Mouse (Mus musculus) G1E (cell line): ENCODE results near the gene Olfr155. TPM values are rescaled to one million over a fixed set of nuclear protein-coding genes. Genes with fewer than 3 reads are reported as not detected.

ENCODE experiments used
- ATAC-seq: 2 replicates; pipeline ENCODE4 v1.8.0; 2016; ENCODE audit warnings: mild to moderate bottlenecking; ENCODE audit not compliant: insufficient number of reproducible peaks, poor library complexity, low FRiP score, severe bottlenecking; ENCODE audit errors: extremely low read depth
- DNase-seq: peaks from one replicate; pipeline ENCODE4 v3.0.0; 2012; ENCODE audit warnings: low spot score
- H3K27me3 ChIP-seq: 2 replicates; pipeline ENCODE4 v1.6.1; 2012; ENCODE audit warnings: mild to moderate bottlenecking, low read length, inconsistent platforms; ENCODE audit not compliant: insufficient read depth
- H3K36me3 ChIP-seq: replicated peaks from 2 replicates; pipeline ENCODE3; 2012; ENCODE audit warnings: mild to moderate bottlenecking, inconsistent platforms
- H3K4me1 ChIP-seq: 2 replicates; pipeline ENCODE4 v1.6.1; 2012; ENCODE audit warnings: low read depth, low read length, inconsistent platforms, mixed read lengths; ENCODE audit not compliant: insufficient read depth
- H3K4me3 ChIP-seq: 2 replicates; pipeline ENCODE4 v1.5.1; 2012; ENCODE audit warnings: low read depth, mild to moderate bottlenecking, inconsistent platforms, low read length, moderate library complexity, mixed read lengths
- H3K9me3 ChIP-seq: replicated peaks from 2 replicates; pipeline ENCODE4 v1.6.1; 2012; ENCODE audit warnings: inconsistent platforms
- CTCF ChIP-seq: IDR thresholded peaks from 2 replicates; pipeline ENCODE4 v1.5.1; 2012; ENCODE audit warnings: low read depth, low read length, inconsistent platforms, mixed read lengths
- GATA1 ChIP-seq: IDR thresholded peaks from 2 replicates; pipeline ENCODE4 v1.6.1; 2012; ENCODE audit warnings: borderline replicate concordance, low read length, inconsistent platforms, mixed read lengths
- GATA2 ChIP-seq: IDR thresholded peaks from 2 replicates; pipeline ENCODE4 v1.6.1; 2012; ENCODE audit warnings: low read depth, low read length, inconsistent platforms, borderline replicate concordance
- POLR2AphosphoS5 ChIP-seq: IDR thresholded peaks from 2 replicates; pipeline ENCODE4 v1.6.1; 2012; ENCODE audit warnings: low read depth, low read length, inconsistent platforms; ENCODE audit not compliant: insufficient replicate concordance
- TAL1 ChIP-seq: conservative IDR thresholded peaks from 2 replicates; pipeline ENCODE4 v1.6.1; 2012; ENCODE audit warnings: low read depth, low read length, inconsistent platforms, mixed read lengths
- polyA plus RNA-seq: library from polyadenylated mRNA; stranded (reverse); fragments of >175 nt; gene quantifications from 2 replicates; pipeline ENCODE4 v1.2.3, GENCODE M21; 2012
- total RNA-seq, 2 experiments: library from RNA; stranded (forward) in 1 of 2; stranded (reverse) in 1 of 2; fragments of 200-1000 nt in 1 of 2; fragments of >200 nt in 1 of 2; fragmentation: Nextera tagmentation in 1 of 2; gene quantifications; 2 replicates each; pipeline ENCODE4 v1.2.3; 2014 to 2017

Gene Olfr155
- total RNA-seq (2014; fragmentation: Nextera tagmentation) (not detected in 2 replicates), total RNA-seq (2017) (0.16 TPM in 1 of 2 replicates, not detected in the other), polyA plus RNA-seq (not detected in 2 replicates)

DNA sequence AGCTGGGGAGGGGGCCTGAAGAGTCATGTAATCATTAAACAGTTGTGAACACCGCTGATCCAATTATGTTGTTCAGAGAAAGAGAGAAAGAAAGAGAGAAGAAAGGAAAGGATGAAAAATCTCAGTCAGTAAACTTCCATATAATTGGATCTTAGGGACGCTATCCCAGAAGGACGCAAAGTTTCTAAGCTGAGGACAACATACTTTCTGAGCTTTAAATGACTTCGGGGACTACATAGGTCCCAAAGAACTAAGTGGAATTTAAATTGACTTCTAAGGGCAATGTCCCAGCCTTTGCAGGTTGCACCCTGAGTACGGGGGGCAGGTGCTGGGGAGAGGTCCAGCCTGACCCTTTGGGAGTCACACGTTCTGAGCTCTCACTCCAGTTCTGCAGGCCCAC, at the start of gene Olfr155:
Gene Olfr155 (plus strand): TSS at position 301 of the 400 bp plus-strand sequence.
- H3K9me3 ChIP-seq: no peaks in the 10 kb centered on the region
- no peaks in the 10 kb centered on the region for H3K36me3 ChIP-seq
- H3K4me1 ChIP-seq: no peaks in the 10 kb centered on the region
- DNase-seq (no peak), ATAC-seq (no peak)
- no peak within 1 kb of the TSS for H3K4me3 ChIP-seq
- H3K27me3 ChIP-seq: peaks cover 11% of the 10 kb centered on the region
- TF ChIP-seq GATA1: no peak
- TF ChIP-seq GATA2: no peak
- no peak for TF ChIP-seq CTCF
- no peak for TF ChIP-seq POLR2AphosphoS5
- no peak for TF ChIP-seq TAL1

DNA sequence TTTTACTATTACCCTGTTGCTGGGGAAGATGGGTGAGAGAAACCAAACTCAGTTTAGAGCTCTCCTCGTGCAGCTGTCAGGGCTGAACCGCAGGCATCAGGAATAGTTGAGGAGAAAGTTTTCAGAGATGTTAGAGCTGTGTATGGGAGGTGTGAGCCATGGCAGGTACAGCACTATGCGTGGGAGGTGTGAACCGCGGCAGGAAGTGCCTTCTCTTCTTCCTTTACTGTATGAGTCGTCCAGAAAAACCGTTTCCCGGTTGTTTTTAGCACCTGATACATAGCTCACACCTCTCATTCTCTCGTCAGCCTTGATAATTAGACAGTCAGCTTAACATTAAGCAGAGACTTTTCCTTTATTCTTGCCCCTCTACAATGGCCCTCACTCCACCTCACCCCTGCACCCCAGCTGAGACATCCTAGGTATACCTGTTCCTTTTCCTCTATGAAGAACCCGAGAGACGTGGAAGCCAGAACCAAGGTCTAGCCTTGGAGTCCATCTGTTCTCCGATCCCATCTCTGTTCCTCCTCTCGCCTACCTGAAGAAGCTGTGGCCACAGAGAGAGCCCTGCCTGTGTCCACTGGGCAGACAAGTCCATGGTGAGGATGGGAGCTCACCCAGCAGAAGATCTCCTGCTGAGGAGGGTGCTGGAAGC, 28.3 kb upstream of the Olfr155 start:
- Histone ChIP-seq H3K27me3 (no peaks in the 10 kb centered on the region), H3K36me3 (no peaks in the 10 kb centered on the region), H3K9me3 (no peaks in the 10 kb centered on the region), H3K4me3 (no peak overlapping the region), H3K4me1 (no peaks in the 10 kb centered on the region)
- ATAC-seq: no peak
- TF ChIP-seq GATA1 (no peak), GATA2 (no peak), POLR2AphosphoS5 (no peak), TAL1 (no peak), CTCF (no peak)
- DNase-seq: no peak

DNA sequence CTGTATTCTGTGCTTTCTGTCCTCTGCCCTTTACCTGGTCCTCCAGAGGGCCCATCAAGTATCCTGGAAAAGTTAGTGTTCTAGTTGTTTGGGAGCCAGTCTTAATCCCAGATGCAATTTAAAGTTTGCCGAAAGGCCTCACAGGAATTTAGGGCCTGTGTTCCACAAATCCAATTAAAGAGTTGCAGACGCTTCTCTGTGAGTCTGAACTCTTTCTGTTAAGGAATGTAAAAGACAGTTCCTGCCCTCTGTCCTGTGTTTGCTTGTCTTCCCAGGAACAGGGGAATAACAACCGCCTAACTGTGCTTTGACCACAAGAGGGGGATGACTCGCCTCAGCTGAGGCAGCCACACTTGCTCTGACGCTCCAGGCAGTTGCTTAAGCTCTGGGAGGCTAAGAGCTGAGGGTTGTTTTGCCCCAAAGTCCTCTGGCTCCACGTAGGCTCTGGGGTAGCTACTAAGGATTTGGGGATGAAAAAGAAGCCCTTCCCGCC, 27.5 kb upstream of the Olfr155 start, which contains the start of gene Olfr156:
Gene Olfr156 (minus strand): TSS at position 51 of the 493 bp plus-strand sequence.
- no peaks in the 10 kb centered on the region for H3K36me3 ChIP-seq

DNA sequence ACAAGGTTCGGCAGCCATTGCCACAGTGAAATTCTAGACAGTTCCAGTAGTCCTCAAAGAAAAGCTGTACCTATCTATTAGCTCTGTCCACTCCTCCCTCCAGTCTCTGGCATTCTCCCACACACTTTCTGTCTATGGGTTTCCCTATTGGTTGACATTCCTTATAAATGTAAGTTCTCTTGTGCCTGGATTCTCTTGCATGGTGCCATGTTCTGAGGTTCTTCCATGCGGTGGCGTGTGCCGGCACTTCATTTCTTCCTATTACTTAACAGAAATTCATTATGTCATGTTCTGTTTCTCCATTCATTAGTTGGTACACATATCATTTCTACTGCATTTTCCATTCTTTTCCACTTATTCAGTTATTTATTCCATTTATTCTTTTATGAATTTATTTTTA, 22.6 kb upstream of the Olfr155 start:
- H3K36me3 ChIP-seq: no peaks in the 10 kb centered on the region
- DNase-seq: no peak
- H3K4me3 ChIP-seq: no peak overlapping the region
- no peaks in the 10 kb centered on the region for H3K4me1 ChIP-seq
- ATAC-seq: no peak
- H3K9me3 ChIP-seq: no peaks in the 10 kb centered on the region
- TF ChIP-seq GATA2 (no peak), POLR2AphosphoS5 (no peak), GATA1 (no peak), CTCF (no peak), TAL1 (no peak)
- no peaks in the 10 kb centered on the region for H3K27me3 ChIP-seq

More for the DNA sequence above, 27.5 kb upstream of the Olfr155 start, which contains the start of gene Olfr156:
- ATAC-seq (no peak), DNase-seq (no peak)
- no peaks in the 10 kb centered on the region for H3K4me1 ChIP-seq
- H3K4me3 ChIP-seq: no peak within 1 kb of the TSS
- no peaks in the 10 kb centered on the region for H3K9me3 ChIP-seq
- no peaks in the 10 kb centered on the region for H3K27me3 ChIP-seq
- no peak for TF ChIP-seq POLR2AphosphoS5
- no peak for TF ChIP-seq GATA1
- no peak for TF ChIP-seq GATA2

DNA sequence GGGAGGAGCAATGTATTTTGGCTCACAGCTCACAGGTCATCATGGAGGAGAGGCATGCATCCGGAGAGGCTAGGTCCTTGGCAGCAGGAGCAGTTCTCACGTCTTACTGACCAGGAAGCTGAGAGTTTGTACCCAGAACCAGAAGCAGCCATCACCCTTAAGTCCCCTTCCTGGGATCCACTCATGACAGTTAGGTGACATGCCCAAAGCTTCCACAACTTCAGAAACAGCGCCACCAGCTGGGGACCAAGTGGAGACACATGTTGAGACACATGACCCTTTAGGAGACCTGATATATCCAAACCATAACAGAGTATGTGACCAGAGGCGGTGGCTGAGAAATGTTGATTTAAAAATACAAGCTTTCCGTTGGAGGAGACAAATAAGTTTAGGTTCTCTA, 19.3 kb upstream of the Olfr155 start:
- ATAC-seq: no peak
- Histone ChIP-seq H3K27me3 (no peaks in the 10 kb centered on the region), H3K9me3 (no peaks in the 10 kb centered on the region), H3K4me3 (no peak overlapping the region), H3K36me3 (no peaks in the 10 kb centered on the region), H3K4me1 (no peaks in the 10 kb centered on the region)
- DNase-seq: no peak
- TF ChIP-seq TAL1 (no peak), GATA2 (no peak), GATA1 (no peak), CTCF (no peak), POLR2AphosphoS5 (no peak)

DNA sequence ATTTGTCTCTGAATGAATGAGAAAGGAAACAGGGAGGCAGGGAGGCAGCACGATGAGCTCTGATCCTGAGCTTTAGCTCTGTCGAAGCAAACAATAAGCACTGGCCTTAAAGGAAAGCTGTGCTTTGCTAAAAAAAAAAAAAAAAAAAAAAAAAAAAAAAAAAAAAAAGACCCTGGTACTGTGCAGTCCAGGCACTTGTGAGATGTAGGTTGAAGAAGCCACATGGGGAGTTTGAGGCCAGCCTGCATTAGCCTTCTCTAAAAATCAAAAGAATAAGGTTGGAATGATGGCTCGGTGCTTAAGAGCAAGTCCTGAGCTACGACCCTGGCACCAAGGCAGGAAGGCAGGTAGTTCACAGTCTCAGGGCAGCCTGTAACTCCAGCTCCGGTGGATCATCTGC, 17.6 kb upstream of the Olfr155 start:
- no peaks in the 10 kb centered on the region for H3K36me3 ChIP-seq
- DNase-seq (no peak), ATAC-seq (no peak)
- no peak overlapping the region for H3K4me3 ChIP-seq
- no peaks in the 10 kb centered on the region; the same call in 1 of the 2 replicates for H3K27me3 ChIP-seq
- TF ChIP-seq GATA2 (no peak), POLR2AphosphoS5 (no peak), CTCF (no peak), TAL1 (no peak), GATA1 (no peak)
- H3K9me3 ChIP-seq: no peaks in the 10 kb centered on the region
- no peaks in the 10 kb centered on the region for H3K4me1 ChIP-seq
